Mouse (Mus musculus) kidney, adult 2 months (tissue): ENCODE results near the gene Oxct2a.
"Not testable (repeated sequence)": the region's sequence is repeated elsewhere in the genome, so short reads cannot be mapped to it uniquely, and the experiment has no call there.

Experiments used
- CTCF ChIP-seq: fragments of 200-500 bp; conservative IDR thresholded peaks from 2 replicates; pipeline ENCODE4 v1.5.1; 2011; ENCODE audit warnings: low read depth, mild to moderate bottlenecking, control low read depth, low read length, moderate library complexity, mixed read lengths; ENCODE audit not compliant: insufficient read depth, insufficient read length
- POLR2A ChIP-seq: fragments of 200-500 bp; IDR thresholded peaks from one replicate; pipeline ENCODE4 v1.6.1; 2011; ENCODE audit warnings: low read depth, low read length, control low read depth

- TF ChIP-seq CTCF, POLR2A: not testable (repeated sequence)
Measured at GRCm38 (mm10) chr4:123322910-123323309, 524 bp downstream of the Oxct2a start.
